Mouse (Mus musculus) heart, postnatal 10 days (tissue): ENCODE measurements around the gene Zbtb7b. TPM values are rescaled to one million over a fixed set of nuclear protein-coding genes. Genes with fewer than 3 reads are reported as not detected.

ENCODE experiments used
- DNase-seq, 2 experiments: peaks; one replicate each; pipeline ENCODE4 v3.0.0; 2021
- intact Hi-C: fragments of 180-260 bp; cut with DNase I; formaldehyde crosslinking; loops from one replicate; pipeline ENCODE4 v1.15.1; 2025
- total RNA-seq, 2 experiments: library from RNA; stranded (reverse); gene quantifications; 2 replicates each; pipeline ENCODE4 v1.2.3; 2021

Gene Zbtb7b
- total RNA-seq, 2 experiments from 2014 or later: 20.2 to 25.6 TPM

GRCm38 (mm10) chr3:89391663-89392511 lies 2.7 kb downstream of the Zbtb7b start:
- DNase-seq: peak; percentile 83 to 84
- intact Hi-C loops: loop anchor here (2.0 kb wide), 1 partner anchor 37 kb away; no protein-coding TSS in a partner anchor

GRCm38 (mm10) chr3:89390699-89391662 lies 3.6 kb downstream of the Zbtb7b start:
- peak; percentile 53 to 66 for DNase-seq
- intact Hi-C loops: no loop called here

- intact Hi-C loops: no loop called here
- peak; percentile 73 to 83 for DNase-seq
Observed at GRCm38 (mm10) chr3:89390111-89390515, 4.5 kb downstream of the Zbtb7b start.

GRCm38 (mm10) chr3:89388901-89389740 lies 5.5 kb downstream of the Zbtb7b start:
- peak; percentile 52 to 66 for DNase-seq
- intact Hi-C loops: no loop called here

- DNase-seq: peak; percentile 87 to 88
- intact Hi-C loops: no loop called here
Observed at GRCm38 (mm10) chr3:89388134-89388881, 6.3 kb downstream of the Zbtb7b start.

GRCm38 (mm10) chr3:89387632-89388031 lies 6.9 kb downstream of the Zbtb7b start:
- intact Hi-C loops: no loop called here

GRCm38 (mm10) chr3:89386438-89387420 lies 7.8 kb downstream of the Zbtb7b start:
- intact Hi-C loops: no loop called here
- peak in 1 of 2 experiments; percentile 46 for DNase-seq

More at GRCm38 (mm10) chr3:89387632-89388031, 6.9 kb downstream of the Zbtb7b start:
- peak; percentile 56 to 74 for DNase-seq

GRCm38 (mm10) chr3:89385451-89385850 lies 9.1 kb downstream of the Zbtb7b start:
- no peak for DNase-seq
- intact Hi-C loops: no loop called here

GRCm38 (mm10) chr3:89384331-89385076 lies 10.1 kb downstream of the Zbtb7b start:
- intact Hi-C loops: no loop called here

GRCm38 (mm10) chr3:89383651-89384255 lies 10.8 kb downstream of the Zbtb7b start:
- intact Hi-C loops: no loop called here
- no peak for DNase-seq

More at GRCm38 (mm10) chr3:89384331-89385076, 10.1 kb downstream of the Zbtb7b start:
- DNase-seq: no peak

- no peak for DNase-seq
- intact Hi-C loops: no loop called here
Observed at GRCm38 (mm10) chr3:89382950-89383349, 11.6 kb downstream of the Zbtb7b start.

GRCm38 (mm10) chr3:89382033-89382882 lies 12.3 kb downstream of the Zbtb7b start:
- intact Hi-C loops: no loop called here
- no peak for DNase-seq

- no peak for DNase-seq
Observed at GRCm38 (mm10) chr3:89381233-89381632, 13.3 kb downstream of the Zbtb7b start.

GRCm38 (mm10) chr3:89380711-89381110 lies 13.9 kb downstream of the Zbtb7b start:
- no peak for DNase-seq
- intact Hi-C loops: no loop called here

More at GRCm38 (mm10) chr3:89381233-89381632, 13.3 kb downstream of the Zbtb7b start:
- intact Hi-C loops: no loop called here

- intact Hi-C loops: no loop called here
- no peak for DNase-seq
Observed at GRCm38 (mm10) chr3:89380291-89380690, 14.3 kb downstream of the Zbtb7b start.
